Mouse (Mus musculus): ENCODE data around the gene Fndc9. TPM values are rescaled to one million over a fixed set of nuclear protein-coding genes. Genes with fewer than 3 reads are reported as not detected.

Gene Fndc9
- total RNA-seq, 2 experiments from 2014 or later = 0.63 to 1.3 TPM

- DNase-seq (ENCODE audit: low spot score in 2 of 2) = peak; percentile 71 to 92
Measured at GRCm38 (mm10) chr11:46275302-46275701, 40.0 kb downstream of the Fndc9 start.

GRCm38 (mm10) chr11:46276168-46276567, 40.8 kb downstream of the Fndc9 start:
- no peak for DNase-seq (ENCODE audit: low spot score in 2 of 2)

GRCm38 (mm10) chr11:46276778-46277177, 41.4 kb downstream of the Fndc9 start:
- DNase-seq (ENCODE audit: low spot score in 2 of 2) = no peak

DNA sequence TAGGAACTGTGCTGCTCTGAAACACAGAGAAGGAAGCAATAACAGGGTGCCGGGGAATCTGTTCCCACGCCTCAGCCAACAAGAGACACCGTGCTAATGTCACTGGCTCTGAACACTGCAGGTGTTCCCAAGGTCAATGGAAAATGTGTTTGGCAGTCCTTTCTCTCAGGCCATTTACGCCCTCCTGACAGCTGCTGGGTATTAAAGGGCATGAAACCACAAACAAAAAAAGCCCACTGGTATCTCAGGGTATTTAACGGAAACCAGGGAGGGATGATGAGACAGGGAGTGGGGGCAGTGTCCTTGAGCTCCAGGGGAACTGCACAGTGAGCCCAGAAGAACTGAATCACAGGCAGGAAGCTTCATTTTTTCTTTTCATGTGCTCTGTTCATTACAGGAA, 42.8 kb downstream of the Fndc9 start:
- no peak for DNase-seq (ENCODE audit: low spot score in 2 of 2)

DNA sequence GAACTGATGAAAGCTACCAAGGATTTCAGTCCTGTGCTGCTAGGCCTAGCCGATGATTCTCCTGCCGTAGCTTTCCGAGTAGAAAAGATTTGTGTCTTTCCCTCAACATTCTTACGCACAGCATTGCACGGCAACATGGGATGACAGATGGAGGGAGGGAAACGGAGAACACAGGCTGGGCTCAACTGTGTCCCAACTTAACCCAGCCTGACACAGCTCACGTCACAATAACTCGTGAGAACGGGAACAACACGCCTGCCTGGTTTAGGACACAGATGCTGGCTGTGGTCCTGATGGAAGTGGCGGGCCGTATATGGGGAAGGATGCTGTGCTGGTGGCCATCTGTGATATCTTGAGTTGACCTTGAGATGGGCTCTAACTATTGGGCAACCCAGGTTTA, 43.4 kb downstream of the Fndc9 start:
- DNase-seq (ENCODE audit: low spot score in 2 of 2) = peak in 1 of 2 experiments; percentile 69

- DNase-seq (ENCODE audit: low spot score in 2 of 2) = no peak
Measured at GRCm38 (mm10) chr11:46282612-46283011, 47.3 kb downstream of the Fndc9 start.

DNA sequence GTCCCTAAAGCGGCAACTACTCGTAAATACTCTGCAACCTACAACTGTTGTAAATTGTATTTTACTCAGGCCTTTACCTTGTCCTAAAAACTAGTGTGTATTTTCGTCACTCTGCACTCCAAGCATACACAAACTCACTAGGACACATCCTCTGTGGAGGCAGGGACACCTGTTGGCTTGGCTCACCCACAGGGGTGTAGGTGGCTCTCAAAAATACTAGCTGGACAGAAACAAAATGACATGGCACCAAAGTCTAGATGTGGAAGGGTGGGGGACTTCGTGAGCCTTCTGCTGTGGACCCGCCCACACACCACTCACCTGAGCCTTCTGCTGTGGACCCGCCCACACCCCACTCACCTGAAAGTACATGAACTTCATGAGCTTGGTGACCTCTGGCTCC, 48.5 kb downstream of the Fndc9 start:
- peak in 1 of 2 experiments; percentile 31 for DNase-seq (ENCODE audit: low spot score in 2 of 2)

DNA sequence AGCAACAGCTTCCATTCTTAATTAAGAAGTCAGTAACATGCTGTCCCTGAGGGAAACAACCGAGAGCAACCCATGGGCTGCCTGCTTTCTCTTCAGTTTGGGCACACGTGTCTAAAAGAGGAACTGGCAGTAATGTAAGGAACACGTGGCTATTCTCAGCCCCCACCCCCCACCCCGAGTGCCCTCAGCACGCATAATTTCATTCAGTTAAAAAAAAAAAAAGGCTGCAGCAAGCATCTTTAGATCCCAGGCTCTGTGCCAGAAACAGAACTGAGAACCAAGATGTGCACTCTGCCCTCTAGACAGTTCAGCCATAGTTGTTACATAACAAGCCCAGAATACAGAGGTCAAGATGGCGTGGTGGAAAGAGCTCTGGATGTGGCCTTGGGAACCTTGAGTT, 51.5 kb downstream of the Fndc9 start:
- DNase-seq (ENCODE audit: low spot score in 2 of 2) = peak in 1 of 2 experiments; percentile 42

DNA sequence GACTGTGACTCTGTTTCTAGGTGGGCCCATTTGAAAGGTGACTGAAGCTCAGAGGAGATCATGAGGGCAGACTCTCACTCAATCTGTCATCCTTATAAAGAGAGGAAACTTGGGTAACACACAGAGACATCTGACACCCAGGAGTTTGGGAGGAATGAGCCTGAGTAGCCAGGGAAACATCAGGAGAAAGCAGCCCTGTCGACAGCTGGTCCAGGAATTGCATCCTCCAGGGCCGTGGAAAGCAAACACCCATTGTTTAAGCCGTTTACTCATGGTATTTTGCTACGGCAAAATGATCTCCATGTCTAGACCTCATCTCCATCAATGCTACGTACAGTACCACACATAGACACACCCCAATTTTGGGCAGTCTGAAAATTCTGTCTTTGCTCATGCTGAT, 52.8 kb downstream of the Fndc9 start:
- DNase-seq (ENCODE audit: low spot score in 2 of 2) = no peak

DNA sequence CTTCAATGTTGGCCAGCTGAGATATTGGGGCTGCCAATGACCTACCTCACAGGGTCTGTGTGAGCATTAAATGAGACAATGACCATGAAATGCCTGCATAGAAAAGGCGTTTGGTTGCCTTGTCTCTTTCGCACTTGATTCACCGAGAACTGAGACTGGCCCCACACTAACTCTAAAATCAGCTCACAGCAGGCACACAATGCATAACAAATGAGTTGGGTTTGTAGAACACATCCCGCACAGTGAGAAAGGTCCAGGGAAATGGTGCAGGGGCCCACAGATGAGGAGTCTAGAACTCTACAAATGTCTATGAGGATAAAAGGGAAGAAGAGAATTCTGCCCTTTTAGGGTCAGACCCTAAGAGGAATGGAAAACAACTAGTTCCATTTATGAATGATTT, 53.7 kb downstream of the Fndc9 start:
- DNase-seq (ENCODE audit: low spot score in 2 of 2) = no peak

Other genes with a start within 250 kb of the Fndc9 start
- gene Gm12166, start 183.2 kb upstream of the Fndc9 start, total RNA-seq (2021) = 1 to 10 TPM; 1.1 to 3.2 TPM
- 10 to 100 TPM; 10.5 to 10.9 TPM for gene Adam19, start 179.5 kb upstream of the Fndc9 start, total RNA-seq (2021)
- gene Nipal4, start 69.0 kb upstream of the Fndc9 start, total RNA-seq (2021) = 1 to 10 TPM; 1.4 to 2.1 TPM
- gene Cyfip2, start 77.3 kb downstream of the Fndc9 start, total RNA-seq (2021) = 100 to 1,000 TPM; 536 to 551 TPM
- under 1 TPM; 0.30 to 0.57 TPM for gene Itk, start 154.0 kb downstream of the Fndc9 start, total RNA-seq (2021)
- gene Fam71b, start 161.0 kb downstream of the Fndc9 start, total RNA-seq (2021) = not detected
- 10 to 100 TPM; 33.0 to 37.6 TPM for gene Med7, start 201.4 kb downstream of the Fndc9 start, total RNA-seq (2021)
- 1 to 10 TPM; 3.1 to 3.3 TPM for gene Havcr2, start 219.4 kb downstream of the Fndc9 start, total RNA-seq (2021)

All from layer of hippocampus, adult 18-20 months (tissue).